Mouse (Mus musculus) testis, adult 2 months (tissue): ENCODE data around the gene Cpn1.

Experiments used
- CTCF ChIP-seq: fragments of 200-500 bp; IDR thresholded peaks from 2 replicates; pipeline ENCODE4 v1.5.1; 2012; ENCODE audit warnings: low read depth, mild to moderate bottlenecking, inconsistent platforms, low read length, moderate library complexity; ENCODE audit not compliant: control insufficient read depth, insufficient read depth, insufficient replicate concordance
- POLR2A ChIP-seq: fragments of 200-500 bp; IDR thresholded peaks from 2 replicates; pipeline ENCODE4 v1.6.1; 2012; ENCODE audit warnings: low read depth, mild to moderate bottlenecking, inconsistent platforms, low read length, moderate library complexity; ENCODE audit not compliant: control insufficient read depth

DNA sequence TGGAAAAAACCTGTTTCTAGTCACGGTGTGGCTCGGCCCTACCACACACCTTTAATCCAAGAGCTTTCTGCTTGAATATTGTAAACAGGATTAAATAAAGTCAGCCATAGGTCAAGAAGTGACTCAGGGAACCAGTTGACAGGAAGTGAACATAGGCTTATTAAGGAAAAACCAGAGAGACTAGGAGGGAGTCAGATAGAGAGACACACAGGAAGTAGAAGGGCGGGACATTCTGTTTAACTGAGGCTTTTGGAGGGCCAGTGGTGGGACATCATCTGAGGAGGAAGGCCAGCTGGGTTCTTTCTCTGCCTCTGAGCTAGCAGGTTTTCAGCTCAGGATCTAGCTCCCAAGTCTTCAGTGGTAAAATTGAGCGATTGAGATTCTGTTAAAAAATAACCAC is 66.5 kb downstream of the Cpn1 start:
- TF ChIP-seq POLR2A (no peak), CTCF (no peak)
